Mouse (Mus musculus): ENCODE measurements at regions not wholly inside any gene's neighbourhood (a gene's known extent, or its start where the extent isn't known, plus 50 kb on each side); places are given as distances from the start of the nearest gene placed in this dataset.

DNA sequence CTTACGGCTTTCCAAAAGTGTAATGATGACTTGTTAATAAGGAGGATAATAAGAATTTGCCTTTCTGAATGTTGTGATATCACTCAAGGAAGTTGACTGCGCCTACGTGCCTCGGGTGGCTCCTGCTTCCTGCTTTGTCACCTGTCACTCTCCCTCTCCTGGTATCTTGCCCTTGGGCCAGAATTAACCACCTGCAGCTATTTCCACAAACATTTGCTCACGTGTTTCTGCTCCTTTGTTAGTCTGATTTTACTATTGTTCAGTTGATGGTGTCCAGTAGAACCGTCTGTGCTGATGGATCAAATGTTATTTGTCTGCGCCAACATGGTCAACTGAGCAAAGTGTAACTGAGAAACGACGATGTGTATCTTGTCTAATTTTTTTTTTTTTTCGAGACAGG lies 193.4 kb upstream of the Prdm1 start:
- Histone ChIP-seq H3K4me1 (no peaks in the 10 kb centered on the region), H3K27me3 (no peaks in the 10 kb centered on the region), H3K36me3 (no peaks in the 10 kb centered on the region), H3K4me2 (no peak overlapping the region), H3K9ac (no peak overlapping the region), H3K4me3 (no peak overlapping the region), H3K27ac (no peak overlapping the region), H3K9me3 (no peaks in the 10 kb centered on the region)
- no peak for ATAC-seq (ENCODE audit: insufficient number of reproducible peaks, insufficient read depth, low FRiP score, low TSS enrichment, low read depth)
- WGBS = 86% methylated on average over 10 of the region's 10 CpGs

DNA sequence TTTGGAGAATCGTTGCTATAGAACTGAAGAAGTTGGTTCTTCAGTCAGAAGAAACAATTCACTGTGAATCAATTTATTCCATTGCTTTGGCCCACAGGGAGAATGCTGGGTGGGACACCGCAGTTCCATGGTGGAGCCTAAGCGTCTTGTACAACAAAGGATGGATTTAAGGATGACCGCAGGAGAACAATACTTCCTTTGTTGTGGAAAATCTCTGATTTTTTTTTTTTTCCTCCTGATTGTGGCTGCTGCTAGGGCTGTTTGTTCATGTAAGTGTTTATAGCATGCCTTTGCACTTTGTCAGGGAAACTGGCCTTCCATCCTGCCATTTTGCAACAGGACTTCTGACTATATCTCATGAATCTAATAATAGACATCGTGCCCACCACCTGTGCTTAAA lies 188.3 kb upstream of the Prdm1 start:
- Histone ChIP-seq H3K9me3 (no peaks in the 10 kb centered on the region), H3K36me3 (no peaks in the 10 kb centered on the region), H3K4me2 (no peak overlapping the region), H3K4me1 (no peaks in the 10 kb centered on the region), H3K27me3 (no peaks in the 10 kb centered on the region), H3K4me3 (no peak overlapping the region), H3K9ac (no peak overlapping the region), H3K27ac (no peak overlapping the region)
- no peak for ATAC-seq (ENCODE audit: insufficient number of reproducible peaks, insufficient read depth, low FRiP score, low TSS enrichment, low read depth)
- 56% methylated on average over 5 of the region's 5 CpGs for WGBS

DNA sequence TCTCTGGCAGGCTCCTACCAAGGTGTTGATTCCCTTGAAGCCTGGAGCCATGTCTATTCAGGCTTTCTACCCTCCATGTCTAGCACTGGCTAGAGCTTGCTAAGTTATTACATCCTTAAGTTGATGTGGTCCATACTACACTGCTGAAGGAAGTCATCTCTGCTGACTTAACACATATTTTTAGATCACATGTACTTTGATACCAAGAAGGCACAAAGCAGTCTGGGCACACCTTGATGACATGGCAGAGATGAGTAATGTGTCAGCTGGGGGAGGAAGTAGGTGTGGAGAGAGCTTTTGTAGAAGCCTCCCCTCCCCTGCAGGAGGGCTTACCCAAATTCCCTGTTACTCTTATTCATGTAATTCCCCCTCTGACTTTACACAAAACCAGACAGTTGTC lies 187.6 kb upstream of the Prdm1 start:
- no peak overlapping the region for H3K9ac ChIP-seq
- ATAC-seq (ENCODE audit: insufficient number of reproducible peaks, insufficient read depth, low FRiP score, low TSS enrichment, low read depth) = no peak
- H3K9me3 ChIP-seq = no peaks in the 10 kb centered on the region
- no peaks in the 10 kb centered on the region for H3K36me3 ChIP-seq
- no peaks in the 10 kb centered on the region for H3K27me3 ChIP-seq
- H3K27ac ChIP-seq = no peak overlapping the region
- H3K4me2 ChIP-seq = no peak overlapping the region
- H3K4me1 ChIP-seq = no peaks in the 10 kb centered on the region
- no peak overlapping the region for H3K4me3 ChIP-seq

DNA sequence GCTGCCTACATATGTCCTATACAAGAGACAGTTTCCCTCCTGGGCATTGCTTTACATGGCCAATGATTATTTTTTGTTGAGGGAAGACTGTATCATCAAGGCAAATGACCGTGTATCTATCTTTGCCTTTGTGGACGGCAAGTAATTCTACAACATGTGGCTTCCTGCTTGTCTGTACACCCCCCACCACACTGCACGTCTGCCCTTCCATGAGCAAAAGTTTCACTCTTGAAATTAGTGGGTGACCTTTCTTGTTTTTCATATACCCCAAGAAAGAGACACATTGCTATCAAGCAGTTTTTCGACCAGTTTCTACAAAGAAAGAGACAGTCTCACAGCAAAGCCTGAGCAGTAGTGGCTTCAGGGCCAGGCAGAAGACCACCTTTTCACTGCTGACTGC lies 180.5 kb upstream of the Prdm1 start:
- WGBS = 81% methylated on average over 4 of the region's 4 CpGs
- Histone ChIP-seq H3K4me3 (no peak overlapping the region), H3K4me2 (no peak overlapping the region), H3K36me3 (no peaks in the 10 kb centered on the region), H3K9me3 (no peaks in the 10 kb centered on the region), H3K9ac (no peak overlapping the region), H3K27ac (no peak overlapping the region), H3K4me1 (no peaks in the 10 kb centered on the region), H3K27me3 (no peaks in the 10 kb centered on the region)
- ATAC-seq (ENCODE audit: insufficient number of reproducible peaks, insufficient read depth, low FRiP score, low TSS enrichment, low read depth) = no peak

DNA sequence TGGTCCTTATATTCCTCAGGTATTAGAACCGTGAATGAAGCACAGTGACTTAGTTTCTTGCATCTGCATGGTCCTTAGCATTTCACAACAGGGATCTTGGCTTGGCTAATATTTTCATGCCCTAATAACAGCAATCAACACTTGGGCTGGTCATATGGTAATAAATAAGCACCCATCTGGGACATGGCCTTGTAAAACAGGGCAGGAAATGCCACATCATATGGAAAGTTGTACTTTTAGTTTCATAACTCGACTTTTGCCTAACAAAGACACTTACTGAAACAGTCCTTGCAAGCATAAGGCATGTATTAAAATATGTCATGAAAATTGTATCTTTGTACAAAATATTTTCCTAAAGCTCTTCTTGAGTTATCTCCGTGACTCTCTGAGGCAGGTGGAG lies 175.8 kb upstream of the Prdm1 start:
- WGBS = 81% methylated on average over 3 of the region's 3 CpGs
- Histone ChIP-seq H3K9ac (no peak overlapping the region), H3K4me1 (peaks cover 5% of the 10 kb centered on the region; the same call in 1 of the 2 replicates), H3K27ac (no peak overlapping the region), H3K4me2 (no peak overlapping the region), H3K4me3 (no peak overlapping the region), H3K9me3 (no peaks in the 10 kb centered on the region), H3K27me3 (no peaks in the 10 kb centered on the region), H3K36me3 (no peaks in the 10 kb centered on the region)
- ATAC-seq (ENCODE audit: insufficient number of reproducible peaks, insufficient read depth, low FRiP score, low TSS enrichment, low read depth) = no peak

DNA sequence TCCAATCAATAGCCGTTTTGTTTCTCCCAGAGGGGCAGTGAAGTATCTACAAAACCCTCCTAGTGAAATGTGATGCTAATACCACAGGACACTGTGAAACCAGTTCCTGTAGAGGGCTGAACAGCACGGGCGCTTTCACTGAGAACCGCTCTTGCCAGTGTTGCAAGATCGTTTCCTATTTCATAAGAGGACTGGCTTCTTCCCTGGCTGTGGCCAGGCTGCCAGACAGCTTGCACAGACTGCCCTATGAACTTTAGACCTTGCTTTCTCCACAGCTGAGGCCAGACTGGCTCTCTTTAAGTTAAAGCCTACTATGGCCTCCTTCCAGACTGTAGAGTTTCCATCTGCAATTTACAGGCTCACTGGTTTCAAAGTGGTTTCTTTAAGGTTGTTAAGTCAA lies 173.8 kb upstream of the Prdm1 start:
- H3K9me3 ChIP-seq = no peaks in the 10 kb centered on the region
- WGBS = 44% methylated on average over 5 of the region's 5 CpGs
- H3K27me3 ChIP-seq = no peaks in the 10 kb centered on the region
- no peak overlapping the region for H3K4me3 ChIP-seq
- peaks cover 10% of the 10 kb centered on the region for H3K4me1 ChIP-seq
- H3K9ac ChIP-seq = no peak overlapping the region
- no peak overlapping the region for H3K4me2 ChIP-seq
- no peak for ATAC-seq (ENCODE audit: insufficient number of reproducible peaks, insufficient read depth, low FRiP score, low TSS enrichment, low read depth)
- no peaks in the 10 kb centered on the region for H3K36me3 ChIP-seq
- H3K27ac ChIP-seq = no peak overlapping the region

DNA sequence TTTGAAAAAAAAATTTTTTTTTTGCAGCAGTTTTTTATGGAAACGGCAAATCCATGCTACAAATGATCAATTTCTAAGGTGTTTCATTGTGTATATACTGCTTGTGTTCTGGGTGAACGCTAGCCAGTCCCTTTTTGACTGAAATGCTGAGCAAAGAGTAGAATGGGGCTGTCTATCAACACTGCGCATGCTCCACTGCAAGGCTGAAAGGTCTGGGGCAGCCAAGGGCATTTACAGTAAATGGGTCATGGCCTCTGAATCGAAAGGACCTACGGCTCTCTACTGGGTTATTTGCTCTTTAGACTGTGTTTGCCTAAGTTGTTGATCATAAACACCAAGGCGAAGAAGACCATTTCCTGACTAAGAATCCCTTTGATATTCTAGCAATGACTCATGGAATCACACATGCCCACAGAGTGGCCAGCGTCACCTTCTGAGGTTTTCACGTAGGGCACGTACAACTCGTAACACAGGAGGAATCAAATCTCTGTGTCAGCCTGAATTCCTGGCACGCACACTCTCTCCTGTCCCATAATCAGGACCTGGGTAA lies 171.8 kb upstream of the Prdm1 start:
- Histone ChIP-seq H3K9ac (no peak overlapping the region), H3K4me3 (no peak overlapping the region), H3K4me1 (peaks cover 10% of the 10 kb centered on the region), H3K36me3 (no peaks in the 10 kb centered on the region), H3K4me2 (no peak overlapping the region), H3K9me3 (no peaks in the 10 kb centered on the region), H3K27me3 (no peaks in the 10 kb centered on the region), H3K27ac (no peak overlapping the region)
- 86% methylated on average over 11 of the region's 11 CpGs for WGBS
- ATAC-seq (ENCODE audit: insufficient number of reproducible peaks, insufficient read depth, low FRiP score, low TSS enrichment, low read depth) = no peak

DNA sequence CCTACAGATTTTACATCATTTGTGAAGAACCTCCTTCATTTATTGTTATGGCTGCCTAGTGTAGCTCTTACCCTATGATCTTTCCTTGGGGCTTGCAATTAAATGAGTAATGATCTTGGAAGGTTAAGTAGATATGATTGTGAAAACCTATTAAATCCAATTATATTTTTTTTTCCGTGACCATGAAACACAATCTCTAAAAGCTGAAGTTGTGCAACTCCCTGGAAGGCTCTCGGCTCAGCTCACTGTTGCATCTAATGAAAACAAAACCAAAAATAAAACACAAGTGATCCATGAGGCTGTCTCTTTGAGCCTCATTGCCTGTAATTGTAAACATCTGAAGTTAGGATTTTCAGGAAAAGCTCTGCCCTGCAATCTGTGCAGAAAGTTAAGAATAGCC lies 169.7 kb upstream of the Prdm1 start:
- ATAC-seq (ENCODE audit: insufficient number of reproducible peaks, insufficient read depth, low FRiP score, low TSS enrichment, low read depth) = no peak
- no peak overlapping the region for H3K4me2 ChIP-seq
- H3K9ac ChIP-seq = no peak overlapping the region
- no peaks in the 10 kb centered on the region for H3K9me3 ChIP-seq
- H3K4me3 ChIP-seq = no peak overlapping the region
- H3K27me3 ChIP-seq = no peaks in the 10 kb centered on the region
- H3K27ac ChIP-seq = no peak overlapping the region
- no peaks in the 10 kb centered on the region for H3K36me3 ChIP-seq
- 19% methylated on average over 2 of the region's 2 CpGs for WGBS
- H3K4me1 ChIP-seq = peaks cover 10% of the 10 kb centered on the region

DNA sequence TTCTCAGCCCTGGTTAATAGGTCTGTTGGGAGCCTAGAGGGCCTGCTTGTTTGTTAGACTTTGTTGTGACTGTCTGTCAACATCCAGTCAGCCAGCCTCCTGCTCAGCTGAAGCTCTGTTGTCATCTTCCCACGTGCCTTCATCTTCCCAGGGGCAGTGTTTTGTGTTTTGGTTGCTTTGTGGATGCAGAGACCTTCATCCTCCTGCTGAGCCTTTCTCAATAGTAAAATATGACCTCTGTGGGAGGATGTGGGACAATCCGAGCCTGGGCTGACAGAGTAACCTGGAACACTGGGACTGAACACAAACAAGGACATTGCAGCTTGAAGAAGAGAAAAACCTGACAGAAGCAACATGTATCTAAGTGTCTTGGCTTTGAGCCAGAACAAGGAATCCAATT lies 168.7 kb upstream of the Prdm1 start:
- no peak overlapping the region for H3K4me3 ChIP-seq
- no peaks in the 10 kb centered on the region for H3K9me3 ChIP-seq
- H3K9ac ChIP-seq = no peak overlapping the region
- H3K4me1 ChIP-seq = peaks cover 6% of the 10 kb centered on the region
- H3K4me2 ChIP-seq = no peak overlapping the region
- ATAC-seq (ENCODE audit: insufficient number of reproducible peaks, insufficient read depth, low FRiP score, low TSS enrichment, low read depth) = no peak
- no peaks in the 10 kb centered on the region for H3K36me3 ChIP-seq
- 38% methylated on average over 2 of the region's 2 CpGs for WGBS
- no peaks in the 10 kb centered on the region for H3K27me3 ChIP-seq
- no peak overlapping the region for H3K27ac ChIP-seq

DNA sequence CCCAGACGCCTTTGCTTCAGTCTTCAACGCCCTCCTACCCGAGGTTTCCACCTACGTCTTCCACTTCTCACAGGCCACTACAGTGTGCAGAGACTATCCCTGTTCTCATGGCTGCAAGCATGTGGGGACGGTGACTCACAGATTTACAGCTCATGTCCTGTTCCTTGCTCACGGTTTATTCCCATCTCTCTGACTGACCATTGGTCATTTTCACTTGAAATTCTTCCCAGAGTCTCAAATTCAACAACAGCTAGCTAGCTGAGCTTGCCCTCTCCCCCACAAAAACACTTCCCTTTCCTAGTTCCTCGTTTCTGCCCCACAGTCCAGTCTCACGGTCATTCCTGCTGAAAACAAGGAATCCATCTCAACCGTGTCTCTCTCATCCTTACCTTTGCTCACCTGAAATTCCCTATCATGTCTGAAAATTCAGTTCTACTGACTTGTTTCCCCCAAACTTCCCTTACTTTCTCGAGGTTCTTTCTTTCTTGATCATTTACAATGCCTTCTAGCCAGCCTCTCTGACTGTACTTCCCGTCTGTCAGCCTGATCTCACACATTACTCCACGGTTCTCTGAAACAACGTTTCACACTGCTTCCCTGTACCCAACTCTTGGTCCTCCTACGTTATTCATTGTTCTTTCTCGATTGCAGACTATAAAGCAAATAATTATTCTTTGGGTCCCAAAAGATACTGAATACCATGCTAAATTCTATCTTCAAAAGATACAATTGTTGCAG lies 163.5 kb upstream of the Prdm1 start:
- Histone ChIP-seq H3K27me3 (no peaks in the 10 kb centered on the region), H3K4me3 (no peak overlapping the region), H3K9me3 (no peaks in the 10 kb centered on the region), H3K27ac (no peak overlapping the region), H3K36me3 (no peaks in the 10 kb centered on the region), H3K9ac (no peak overlapping the region), H3K4me1 (no peaks in the 10 kb centered on the region), H3K4me2 (no peak overlapping the region)
- WGBS = 83% methylated on average over 15 of the region's 15 CpGs
- no peak for ATAC-seq (ENCODE audit: insufficient number of reproducible peaks, insufficient read depth, low FRiP score, low TSS enrichment, low read depth)

DNA sequence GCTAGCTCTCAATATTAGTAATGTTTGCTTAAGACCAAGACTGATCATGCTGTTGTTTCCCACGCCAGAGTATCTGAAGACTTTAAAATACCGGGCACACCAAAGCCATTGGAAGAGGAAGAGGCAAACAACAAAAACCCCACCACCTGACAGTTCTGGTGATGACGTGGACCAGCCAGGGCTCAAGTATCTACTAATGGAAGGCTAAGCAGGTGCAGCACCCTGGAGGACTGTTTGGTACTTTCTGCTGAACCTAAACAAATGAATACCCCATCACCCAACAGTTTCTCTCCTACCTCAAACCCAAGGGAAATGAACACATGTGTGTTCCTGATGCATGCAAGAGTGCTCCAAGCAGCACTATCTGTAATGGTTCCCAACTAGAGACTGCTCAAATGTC lies 160.3 kb upstream of the Prdm1 start:
- 86% methylated on average over 3 of the region's 3 CpGs for WGBS
- Histone ChIP-seq H3K27me3 (no peaks in the 10 kb centered on the region), H3K9ac (no peak overlapping the region), H3K27ac (no peak overlapping the region), H3K4me2 (no peak overlapping the region), H3K9me3 (no peaks in the 10 kb centered on the region), H3K4me1 (no peaks in the 10 kb centered on the region), H3K36me3 (no peaks in the 10 kb centered on the region), H3K4me3 (no peak overlapping the region)
- ATAC-seq (ENCODE audit: insufficient number of reproducible peaks, insufficient read depth, low FRiP score, low TSS enrichment, low read depth) = no peak

DNA sequence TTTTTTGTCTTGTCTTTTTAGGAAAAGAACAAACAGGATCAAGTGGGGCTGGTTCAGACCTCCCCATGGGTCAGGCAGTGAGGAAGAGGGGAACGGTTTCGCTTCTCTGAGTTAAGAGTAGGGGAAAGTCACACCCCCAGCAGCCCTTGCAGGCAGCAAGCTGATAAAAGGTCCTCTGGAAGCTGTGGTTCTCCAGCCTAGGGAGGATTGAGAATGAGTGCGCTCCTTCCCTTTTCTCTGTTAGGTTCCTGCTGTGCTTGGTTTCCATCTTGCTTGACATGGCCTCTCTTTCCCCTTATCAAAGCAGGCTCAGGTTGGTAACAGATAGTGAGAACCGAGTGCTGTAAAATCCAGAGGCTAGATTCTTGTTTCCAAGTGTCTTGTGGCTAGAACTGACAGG lies 157.8 kb upstream of the Prdm1 start:
- Histone ChIP-seq H3K27ac (no peak overlapping the region), H3K4me3 (no peak overlapping the region)

More for the DNA sequence above, 157.8 kb upstream of the Prdm1 start:
- no peaks in the 10 kb centered on the region for H3K9me3 ChIP-seq
- ATAC-seq (ENCODE audit: insufficient number of reproducible peaks, insufficient read depth, low FRiP score, low TSS enrichment, low read depth) = no peak
- no peaks in the 10 kb centered on the region for H3K36me3 ChIP-seq
- no peaks in the 10 kb centered on the region for H3K4me1 ChIP-seq
- H3K4me2 ChIP-seq = no peak overlapping the region
- H3K9ac ChIP-seq = no peak overlapping the region
- 90% methylated on average over 4 of the region's 4 CpGs for WGBS
- no peaks in the 10 kb centered on the region for H3K27me3 ChIP-seq
